Mouse (Mus musculus): ENCODE results near the gene Rffl. TPM values are rescaled to one million over a fixed set of nuclear protein-coding genes. Genes with fewer than 3 reads are reported as not detected.

Rffl gene
- total RNA-seq, 2 experiments from 2014 or later = 18.6 to 26.6 TPM

- ATAC-seq (replicated peaks; ENCODE audit: poor library complexity, severe bottlenecking) = no peak
These were observed 87.6 kb downstream of the Rffl start for GRCm38 (mm10) chr11:82783453-82783852.

- ATAC-seq (replicated peaks; ENCODE audit: poor library complexity, severe bottlenecking) = no peak
These were observed 88.8 kb downstream of the Rffl start for GRCm38 (mm10) chr11:82782197-82782596.

- peak; percentile 84 for ATAC-seq (replicated peaks; ENCODE audit: poor library complexity, severe bottlenecking)
These were observed 89.8 kb downstream of the Rffl start, which contains the start of gene Lig3 for GRCm38 (mm10) chr11:82780983-82781903. Lig3 (plus strand) TSS chr11:82781108.

GRCm38 (mm10) chr11:82780134-82780533 lies 90.9 kb downstream of the Rffl start:
- ATAC-seq (replicated peaks; ENCODE audit: poor library complexity, severe bottlenecking) = no peak

- peak; percentile 32; the same call in 1 of the 2 replicates for ATAC-seq (replicated peaks; ENCODE audit: poor library complexity, severe bottlenecking)
These were observed 106.5 kb downstream of the Rffl start for GRCm38 (mm10) chr11:82764438-82764924.

GRCm38 (mm10) chr11:82763742-82764437 lies 107.1 kb downstream of the Rffl start, which contains the start of the genes Cct6b and Zfp830:
Cct6b (minus strand) TSS chr11:82764321.
Zfp830 (plus strand) TSS chr11:82764345.
- ATAC-seq (replicated peaks; ENCODE audit: poor library complexity, severe bottlenecking) = peak; percentile 96

- no peak for ATAC-seq (replicated peaks; ENCODE audit: poor library complexity, severe bottlenecking)
These were observed 107.7 kb downstream of the Rffl start for GRCm38 (mm10) chr11:82763261-82763660.

- no peak for ATAC-seq (replicated peaks; ENCODE audit: poor library complexity, severe bottlenecking)
These were observed 108.7 kb downstream of the Rffl start for GRCm38 (mm10) chr11:82762286-82762829.

- ATAC-seq (replicated peaks; ENCODE audit: poor library complexity, severe bottlenecking) = no peak
These were observed 115.1 kb downstream of the Rffl start for GRCm38 (mm10) chr11:82755919-82756318.

Other genes starting within 250 kb of the Rffl start
- 0.19 and 0.88 TPM in 2 replicates for gene Cct6b, start 106.9 kb downstream of the Rffl start, total RNA-seq (2014; fragmentation: Nextera tagmentation)
- 0.34 TPM in 1 of 2 replicates, not detected in the other for gene Cct6b, start 106.9 kb downstream of the Rffl start, total RNA-seq (2017)
- gene Zfp830, start 106.9 kb downstream of the Rffl start, total RNA-seq (2014; fragmentation: Nextera tagmentation) = 13.9 and 15.2 TPM in 2 replicates
- 44.3 and 46.4 TPM in 2 replicates for gene Zfp830, start 106.9 kb downstream of the Rffl start, total RNA-seq (2017)
- gene Lig3, start 90.1 kb downstream of the Rffl start, total RNA-seq (2014; fragmentation: Nextera tagmentation) = 41.2 and 42.0 TPM in 2 replicates
- 36.5 and 57.2 TPM in 2 replicates for gene Lig3, start 90.1 kb downstream of the Rffl start, total RNA-seq (2017)
- gene Rad51d, start 19.4 kb upstream of the Rffl start, total RNA-seq (2014; fragmentation: Nextera tagmentation) = 11.5 and 24.9 TPM in 2 replicates
- 15.3 and 18.2 TPM in 2 replicates for gene Rad51d, start 19.4 kb upstream of the Rffl start, total RNA-seq (2017)
- not detected in 2 replicates for gene Fndc8, start 20.9 kb upstream of the Rffl start, total RNA-seq (2014; fragmentation: Nextera tagmentation)
- not detected in 2 replicates for gene Fndc8, start 20.9 kb upstream of the Rffl start, total RNA-seq (2017)
- 36.8 and 41.7 TPM in 2 replicates for gene Nle1, start 37.2 kb upstream of the Rffl start, total RNA-seq (2014; fragmentation: Nextera tagmentation)
- gene Nle1, start 37.2 kb upstream of the Rffl start, total RNA-seq (2017) = 23.0 and 24.5 TPM in 2 replicates
- gene Unc45b, start 39.3 kb upstream of the Rffl start, total RNA-seq (2014; fragmentation: Nextera tagmentation) = not detected in 2 replicates
- not detected in 2 replicates for gene Unc45b, start 39.3 kb upstream of the Rffl start, total RNA-seq (2017)
- 1.7 TPM in 1 of 2 replicates, not detected in the other for gene Slfn5, start 80.1 kb upstream of the Rffl start, total RNA-seq (2014; fragmentation: Nextera tagmentation)
- 0.82 and 3.3 TPM in 2 replicates for gene Slfn5, start 80.1 kb upstream of the Rffl start, total RNA-seq (2017)
- gene Slfn9, start 120.6 kb upstream of the Rffl start, total RNA-seq (2014; fragmentation: Nextera tagmentation) = 30.6 and 48.4 TPM in 2 replicates
- gene Slfn9, start 120.6 kb upstream of the Rffl start, total RNA-seq (2017) = 44.6 and 48.6 TPM in 2 replicates
- gene Slfn8, start 149.6 kb upstream of the Rffl start, total RNA-seq (2014; fragmentation: Nextera tagmentation) = 8.5 and 8.9 TPM in 2 replicates
- 7.6 and 10.2 TPM in 2 replicates for gene Slfn8, start 149.6 kb upstream of the Rffl start, total RNA-seq (2017)
- 8.3 and 11.4 TPM in 2 replicates for gene Slfn2, start 193.9 kb upstream of the Rffl start, total RNA-seq (2014; fragmentation: Nextera tagmentation)
- 30.2 and 43.3 TPM in 2 replicates for gene Slfn2, start 193.9 kb upstream of the Rffl start, total RNA-seq (2017)
- 0.30 TPM in 1 of 2 replicates, not detected in the other for gene Slfn1, start 245.6 kb upstream of the Rffl start, total RNA-seq (2014; fragmentation: Nextera tagmentation)
- 3.1 and 3.8 TPM in 2 replicates for gene Slfn1, start 245.6 kb upstream of the Rffl start, total RNA-seq (2017)

All from granulocyte monocyte progenitor cell, adult 5-6 weeks (primary cell).